Mouse (Mus musculus) urinary bladder, adult 2 months (tissue): Measurements from ENCODE around the gene Ccdc189. TPM values are rescaled to one million over a fixed set of nuclear protein-coding genes. Genes with fewer than 3 reads are reported as not detected.
"Not testable (repeated sequence)": the region's sequence is repeated elsewhere in the genome, so short reads cannot be mapped to it uniquely, and the experiment has no call there.

Experiments
- DNase-seq: peaks from one replicate; pipeline ENCODE4 v3.0.0; 2022; ENCODE audit warnings: low spot score
- polyA plus RNA-seq: library from polyadenylated mRNA; depleted of rRNA; stranded (reverse); fragments of >200 nt; gene quantifications from 2 replicates; pipeline ENCODE4 v1.2.3, GENCODE M21; 2012; rRNA removed

Gene Ccdc189
- polyA plus RNA-seq: 7.0 and 7.4 TPM in 2 replicates

- DNase-seq: peak; percentile 77
These were observed at the start of gene Ccdc189, which contains the start of gene Rnf40 for GRCm38 (mm10) chr7:127588011-127588871. Gene Ccdc189, minus strand, starts transcription at chr7:127588595. Gene Rnf40, plus strand, starts transcription at chr7:127588767.

DNA sequence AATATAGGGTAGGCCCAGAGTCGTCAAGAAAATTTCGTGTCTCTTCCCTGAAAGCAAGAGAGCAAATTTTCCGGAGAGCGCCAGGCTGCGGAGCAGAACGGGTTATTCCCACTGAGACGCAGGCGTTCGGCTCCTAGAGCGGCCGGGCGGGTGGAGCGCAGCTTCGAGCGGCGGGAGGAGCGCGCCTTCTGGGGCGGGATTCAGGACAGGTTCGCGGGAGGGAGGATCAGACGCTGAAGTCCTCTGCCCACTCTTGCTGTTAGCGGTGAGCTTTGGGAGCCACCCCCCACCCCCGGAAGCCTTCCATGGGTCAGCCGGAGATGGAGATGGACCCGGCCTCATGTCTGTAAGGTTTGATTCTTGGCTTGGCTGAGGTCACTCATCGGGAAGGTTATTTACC, 48.6 kb upstream of the Ccdc189 start:
- DNase-seq: peak; percentile 63

DNA sequence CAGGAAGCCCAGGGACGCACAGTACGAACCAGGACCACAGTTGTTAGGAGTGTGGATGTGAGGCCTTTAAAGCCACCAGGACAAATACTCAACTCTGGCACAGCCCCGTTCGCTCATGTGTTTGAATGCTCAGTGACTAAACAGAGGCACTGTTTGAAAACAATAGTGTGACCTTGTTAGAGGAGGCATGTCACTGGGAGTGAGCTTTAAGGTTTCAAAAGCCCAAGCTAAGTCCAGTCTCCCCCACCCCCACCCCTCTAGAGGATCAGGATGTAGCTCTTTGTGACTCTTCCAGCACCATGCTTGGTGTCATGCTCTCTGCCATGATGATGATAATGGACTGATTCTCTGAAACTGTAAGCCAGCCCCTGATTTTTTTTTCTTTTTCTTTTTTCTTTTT, 43.0 kb upstream of the Ccdc189 start:
- DNase-seq: no peak

GRCm38 (mm10) chr7:127628646-127629045, 40.3 kb upstream of the Ccdc189 start:
- no peak for DNase-seq

- no peak for DNase-seq
These were observed 38.1 kb upstream of the Ccdc189 start for GRCm38 (mm10) chr7:127626471-127626870.

DNA sequence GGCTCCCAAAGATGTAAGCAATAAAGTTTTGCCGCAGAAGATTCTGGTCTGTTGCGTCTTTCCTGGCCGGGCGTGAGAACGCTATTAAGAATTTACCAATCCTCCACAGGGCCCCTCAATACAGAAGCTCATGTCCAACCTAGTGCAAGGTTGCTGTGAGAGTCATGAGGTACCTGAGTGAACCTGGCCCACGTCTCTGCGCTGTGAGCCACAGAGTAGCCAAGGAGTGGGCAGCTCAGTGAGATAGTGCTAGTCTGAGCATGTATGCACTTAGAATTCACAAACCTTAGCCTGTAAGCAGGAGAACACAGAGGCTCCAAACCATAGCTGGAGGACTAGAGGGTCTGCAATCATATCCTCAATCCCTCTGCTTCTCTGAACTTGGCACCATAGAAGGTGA, 37.6 kb upstream of the Ccdc189 start:
- no peak for DNase-seq

GRCm38 (mm10) chr7:127618402-127618801, 30.0 kb upstream of the Ccdc189 start:
- not testable (repeated sequence) for DNase-seq

- no peak for DNase-seq
These were observed 29.6 kb upstream of the Ccdc189 start for GRCm38 (mm10) chr7:127617962-127618361.

DNA sequence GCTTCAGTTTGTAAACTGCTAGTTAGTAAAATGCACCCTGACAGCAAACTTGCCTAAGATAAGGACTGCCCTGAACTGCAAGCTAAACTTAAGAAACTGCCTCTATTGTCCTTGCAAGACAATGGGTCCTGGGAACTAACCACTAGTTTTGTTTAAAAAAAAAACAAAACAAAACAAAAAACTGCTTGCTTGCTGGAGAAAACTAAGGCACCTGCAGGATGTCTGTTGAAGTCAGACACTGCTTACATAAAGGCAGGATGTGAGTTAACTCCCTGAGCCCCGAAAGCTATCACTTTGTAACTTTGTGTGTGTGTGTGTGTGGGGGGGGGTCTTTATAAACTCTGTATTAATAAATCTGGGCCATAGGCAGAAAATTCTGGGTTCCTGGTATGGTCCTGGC, 28.5 kb upstream of the Ccdc189 start:
- DNase-seq: no peak

GRCm38 (mm10) chr7:127616336-127616735, 27.9 kb upstream of the Ccdc189 start:
- no peak for DNase-seq

GRCm38 (mm10) chr7:127614891-127615843, 26.8 kb upstream of the Ccdc189 start, which contains the start of gene Zfp629:
Gene Zfp629, minus strand, starts transcription at chr7:127615797.
- peak; percentile 59 for DNase-seq

DNA sequence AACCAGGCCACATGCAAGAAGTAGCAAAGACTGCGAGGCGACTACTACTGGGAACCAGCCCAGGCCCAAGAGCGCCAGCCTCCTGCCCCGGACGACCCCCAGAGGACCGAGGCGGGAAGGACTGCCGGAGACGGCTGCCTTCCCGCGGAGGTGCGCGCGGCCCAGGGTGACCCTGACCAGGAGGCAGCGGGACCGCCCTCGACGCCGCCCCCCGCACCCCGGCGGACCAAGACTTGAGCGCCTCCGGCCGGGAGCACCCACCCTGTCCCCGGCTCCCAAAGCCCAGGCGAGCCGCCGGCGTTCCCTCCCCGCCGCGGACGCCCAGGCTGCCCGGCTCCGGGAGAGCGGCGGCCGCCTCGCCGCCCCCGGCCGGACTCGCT, 26.1 kb upstream of the Ccdc189 start:
- DNase-seq: peak; percentile 46

DNA sequence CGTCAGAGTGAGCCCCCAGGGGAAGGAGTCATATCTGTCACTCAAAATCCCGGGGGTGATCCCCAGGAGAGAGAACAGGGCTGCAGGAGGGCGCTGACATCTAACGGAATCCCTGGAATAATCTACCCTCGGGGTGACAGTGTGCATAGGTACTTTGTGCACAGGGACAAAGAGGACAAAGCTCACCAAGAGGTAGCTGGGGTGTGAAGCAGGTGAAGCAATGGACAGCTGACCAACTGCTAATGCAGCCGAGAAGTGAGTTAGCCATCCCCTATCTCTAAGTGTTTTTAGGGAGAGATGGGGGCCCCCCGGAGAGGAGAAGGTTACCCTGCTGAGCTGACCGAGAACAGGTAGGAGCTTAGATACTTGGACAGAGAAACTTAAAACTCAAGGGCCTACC, 25.7 kb upstream of the Ccdc189 start:
- DNase-seq: no peak

- DNase-seq: no peak
These were observed 25.1 kb upstream of the Ccdc189 start for GRCm38 (mm10) chr7:127613501-127613900.

DNA sequence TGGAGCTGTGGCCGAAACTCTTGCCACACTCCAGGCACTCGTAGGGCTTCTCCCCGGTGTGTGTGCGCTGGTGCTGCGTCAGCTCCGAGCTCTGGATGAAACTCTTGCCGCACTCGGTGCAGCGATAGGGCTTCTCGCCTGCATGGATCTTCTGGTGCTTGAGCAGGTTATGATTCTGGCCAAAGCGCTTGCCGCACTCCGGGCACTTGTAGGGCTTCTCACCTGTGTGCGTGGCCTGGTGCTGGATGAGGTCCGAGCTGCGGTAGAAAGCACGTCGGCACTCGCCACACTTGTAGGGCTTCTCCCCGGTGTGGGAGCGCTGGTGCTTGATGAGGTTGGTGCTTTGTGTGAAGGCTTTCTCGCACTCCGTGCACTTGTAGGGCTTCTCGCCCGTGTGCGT, 23.2 kb upstream of the Ccdc189 start:
- no peak for DNase-seq

GRCm38 (mm10) chr7:127611011-127611410, 22.6 kb upstream of the Ccdc189 start:
- no peak for DNase-seq

DNA sequence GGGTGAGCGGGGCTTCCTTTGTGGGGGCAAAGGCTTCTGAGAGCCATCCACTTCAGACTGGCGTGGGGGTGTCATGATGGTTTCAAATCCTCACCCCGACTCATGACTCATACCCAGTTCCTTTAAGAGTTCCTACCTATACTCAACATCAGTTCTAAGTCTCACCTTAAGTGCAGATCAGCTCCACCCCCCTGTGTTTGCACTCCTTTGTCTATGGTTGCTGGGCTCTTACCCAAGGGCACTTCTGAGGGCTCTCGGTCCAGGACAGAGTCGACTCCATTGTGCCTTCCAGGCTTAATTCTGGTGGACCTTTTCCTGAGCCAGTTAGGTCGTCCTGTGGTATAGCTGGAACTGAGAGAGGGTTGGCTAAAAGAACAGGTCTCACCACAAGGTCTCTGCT, 18.8 kb upstream of the Ccdc189 start:
- DNase-seq: no peak

DNA sequence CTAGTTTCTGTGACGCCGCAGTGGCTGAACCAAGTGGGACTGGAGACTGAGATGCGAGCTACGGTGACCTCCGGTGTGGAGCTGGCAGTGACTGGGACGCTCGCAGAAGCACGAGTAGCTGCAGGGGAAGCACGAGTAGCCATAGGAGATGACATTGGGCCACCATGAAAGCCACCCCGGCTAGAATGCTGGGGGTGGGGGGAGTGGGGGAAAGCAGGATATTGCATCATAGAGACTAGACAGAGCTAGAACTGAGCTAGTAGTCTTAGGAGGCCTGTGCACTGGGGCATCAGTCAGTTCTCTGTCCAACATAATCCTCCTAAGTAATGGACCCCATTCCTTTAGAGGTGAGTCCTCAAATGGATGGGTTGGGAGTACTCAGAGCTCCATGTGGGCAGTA, 15.9 kb upstream of the Ccdc189 start:
- no peak for DNase-seq

DNA sequence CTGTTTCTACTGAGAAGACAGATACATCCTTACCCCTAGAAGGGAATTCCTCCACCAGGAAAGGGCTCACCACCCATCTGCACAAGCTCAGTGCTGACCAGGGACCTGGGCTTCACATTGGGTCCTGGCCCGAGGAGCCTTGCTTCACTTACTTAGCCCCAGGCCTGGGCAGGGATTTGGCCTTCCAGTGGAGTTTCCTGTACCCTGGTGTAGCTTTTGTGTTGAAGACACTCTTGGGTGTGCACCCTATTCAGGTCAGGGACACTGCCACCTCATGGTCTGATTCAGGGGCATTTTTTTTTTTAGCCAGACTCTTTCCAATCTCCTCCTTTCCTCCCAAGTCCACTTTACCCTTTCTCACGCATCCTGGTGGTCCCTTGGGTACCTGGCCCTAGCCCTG, 14.5 kb upstream of the Ccdc189 start:
- DNase-seq: no peak

- no peak for DNase-seq
These were observed 13.3 kb upstream of the Ccdc189 start for GRCm38 (mm10) chr7:127601735-127602134.

DNA sequence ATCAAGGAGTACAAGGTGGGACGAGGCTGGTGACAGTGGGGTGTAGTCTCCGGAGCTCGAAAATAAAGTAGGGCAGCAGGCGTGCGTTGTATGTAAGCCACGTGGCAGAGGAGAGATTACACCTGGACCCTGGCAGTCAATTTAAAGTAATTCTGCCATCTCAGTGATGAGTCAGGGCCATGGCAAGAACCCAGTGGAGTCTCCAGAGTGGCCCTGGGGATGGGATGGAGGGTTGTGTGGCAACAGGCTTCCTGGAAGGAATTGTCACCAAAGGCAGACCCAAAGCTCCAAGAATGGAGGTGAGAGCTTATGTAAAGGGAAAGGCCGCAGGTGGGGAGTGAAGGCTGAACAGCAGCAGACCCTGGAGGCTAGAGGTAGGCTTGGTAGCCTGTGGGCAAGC, 12.2 kb upstream of the Ccdc189 start:
- no peak for DNase-seq

DNA sequence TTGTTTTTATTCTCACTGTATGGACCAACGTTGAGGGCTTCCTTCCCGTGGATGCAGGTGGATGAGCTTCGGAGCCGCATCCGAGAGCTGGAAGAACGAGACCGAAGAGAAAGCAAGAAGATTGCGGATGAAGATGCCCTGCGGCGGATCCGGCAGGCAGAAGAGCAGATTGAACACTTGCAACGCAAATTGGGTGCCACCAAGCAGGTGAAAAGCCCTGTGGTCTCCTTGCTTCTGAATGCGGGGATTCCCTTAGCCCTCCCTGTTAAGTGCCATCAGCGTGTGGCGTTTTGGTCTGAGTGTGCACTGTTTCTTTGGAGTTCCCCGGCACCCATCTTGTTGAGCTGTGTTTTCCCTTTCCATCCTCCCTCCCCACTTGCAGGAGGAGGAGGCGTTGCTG, 8.4 kb upstream of the Ccdc189 start:
- no peak for DNase-seq

- no peak for DNase-seq
These were observed 4.2 kb upstream of the Ccdc189 start for GRCm38 (mm10) chr7:127592575-127592974.
